Mouse (Mus musculus): ENCODE data around the gene Preb. TPM values are rescaled to one million over a fixed set of nuclear protein-coding genes. Genes with fewer than 3 reads are reported as not detected.

Gene Preb
- polyA plus RNA-seq, 1 experiment from 2014 or later = 79.3 TPM

DNA sequence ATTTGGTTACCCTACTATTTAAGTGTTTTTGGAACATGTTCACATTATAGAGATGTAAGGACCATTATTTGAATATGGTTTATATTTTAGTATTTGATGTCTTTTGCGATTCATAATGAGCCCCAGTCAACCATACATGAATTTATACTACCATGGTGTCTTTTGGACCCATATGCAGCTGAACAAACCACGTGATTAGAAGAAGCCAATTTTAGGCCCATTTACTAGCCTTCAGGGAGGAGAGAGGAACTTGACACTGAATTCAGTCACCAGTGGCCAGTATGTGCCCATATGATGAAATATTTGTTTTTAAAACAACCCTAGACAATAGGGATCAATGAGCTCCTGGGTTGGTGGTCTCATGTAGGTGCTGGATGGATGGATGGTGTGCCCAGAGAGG is 653 bp upstream of the Preb start:
- Histone ChIP-seq H3K9ac (ENCODE audit: low read length) (no peak overlapping the region; the same call in 1 of the 2 replicates), H3K4me3 (ENCODE audit: low read depth, low read length) (peak overlapping the region; percentile 87; the same call in 1 of the 2 replicates), H3K4me2 (ENCODE audit: low read length) (peak overlapping the region; percentile 89), H3K9me3 (replicated peaks; ENCODE audit: control insufficient read depth, low read length) (no peaks in the 10 kb centered on the region), H3K36me3 (ENCODE audit: control insufficient read depth, insufficient read depth, low read length) (peaks cover 18% of the 10 kb centered on the region), H3K27me3 (replicated peaks; ENCODE audit: control insufficient read depth, insufficient read depth, low read length) (no peaks in the 10 kb centered on the region), H3K4me1 (ENCODE audit: control insufficient read depth, insufficient read depth, low read length) (peaks cover 22% of the 10 kb centered on the region), H3K27ac (ENCODE audit: low read depth, low read length) (no peak overlapping the region)
- WGBS = 92% methylated on average over 2 of the region's 2 CpGs
- ATAC-seq = no peak
- DNase-seq (ENCODE audit: low spot score) = no peak

- WGBS = 43% methylated on average over 19 of the region's 19 CpGs
- H3K9me3 ChIP-seq (replicated peaks; ENCODE audit: control insufficient read depth, low read length) = no peaks in the 10 kb centered on the region
- ATAC-seq = no peak
- H3K4me3 ChIP-seq (ENCODE audit: low read depth, low read length) = peak overlapping the region; percentile 87
- H3K27ac ChIP-seq (ENCODE audit: low read depth, low read length) = peak overlapping the region; percentile 82; the same call in 1 of the 2 replicates
- peaks cover 33% of the 10 kb centered on the region for H3K36me3 ChIP-seq (ENCODE audit: control insufficient read depth, insufficient read depth, low read length)
- H3K4me2 ChIP-seq (ENCODE audit: low read length) = peak overlapping the region; percentile 89
- peaks cover 22% of the 10 kb centered on the region for H3K4me1 ChIP-seq (ENCODE audit: control insufficient read depth, insufficient read depth, low read length)
- H3K27me3 ChIP-seq (replicated peaks; ENCODE audit: control insufficient read depth, insufficient read depth, low read length) = no peaks in the 10 kb centered on the region
- no peak for DNase-seq (ENCODE audit: low spot score)
- H3K9ac ChIP-seq (ENCODE audit: low read length) = peak overlapping the region; percentile 91
These were observed 835 bp downstream of the Preb start for GRCm38 (mm10) chr5:30959198-30959854.

- no peaks in the 10 kb centered on the region for H3K9me3 ChIP-seq (replicated peaks; ENCODE audit: control insufficient read depth, low read length)
- H3K4me3 ChIP-seq (ENCODE audit: low read depth, low read length) = no peak overlapping the region
- WGBS = 94% methylated on average over 6 of the region's 6 CpGs
- H3K27me3 ChIP-seq (replicated peaks; ENCODE audit: control insufficient read depth, insufficient read depth, low read length) = no peaks in the 10 kb centered on the region
- H3K27ac ChIP-seq (ENCODE audit: low read depth, low read length) = no peak overlapping the region
- peaks cover 22% of the 10 kb centered on the region for H3K4me1 ChIP-seq (ENCODE audit: control insufficient read depth, insufficient read depth, low read length)
- no peak for DNase-seq (ENCODE audit: low spot score)
- no peak overlapping the region for H3K4me2 ChIP-seq (ENCODE audit: low read length)
- peaks cover 47% of the 10 kb centered on the region for H3K36me3 ChIP-seq (ENCODE audit: control insufficient read depth, insufficient read depth, low read length)
- H3K9ac ChIP-seq (ENCODE audit: low read length) = no peak overlapping the region
- no peak for ATAC-seq
These were observed 2.3 kb downstream of the Preb start for GRCm38 (mm10) chr5:30957891-30958290.

DNA sequence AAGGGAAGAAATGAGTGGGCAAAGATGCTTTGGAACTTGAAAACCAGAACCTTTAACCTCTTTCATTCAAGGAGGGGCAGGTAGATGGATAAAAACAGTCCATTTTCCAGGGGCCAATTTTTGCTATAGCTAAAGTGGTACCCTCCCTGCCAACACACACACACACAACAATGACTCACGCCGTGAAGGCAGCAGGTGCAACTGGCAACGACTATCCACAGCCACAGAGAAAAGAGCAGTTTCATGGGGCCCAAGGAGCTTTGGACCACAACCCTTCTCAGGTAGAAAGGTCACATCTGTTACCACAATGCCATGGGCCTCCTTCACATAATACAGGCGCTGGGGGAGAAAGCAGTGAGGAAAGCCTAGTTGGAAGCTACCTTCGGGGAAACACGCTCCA is 4.4 kb downstream of the Preb start:
- WGBS = 93% methylated on average over 6 of the region's 6 CpGs
- Histone ChIP-seq H3K9ac (ENCODE audit: low read length) (no peak overlapping the region), H3K36me3 (ENCODE audit: control insufficient read depth, insufficient read depth, low read length) (peaks cover 57% of the 10 kb centered on the region), H3K4me3 (ENCODE audit: low read depth, low read length) (no peak overlapping the region), H3K4me2 (ENCODE audit: low read length) (no peak overlapping the region), H3K9me3 (replicated peaks; ENCODE audit: control insufficient read depth, low read length) (no peaks in the 10 kb centered on the region), H3K4me1 (ENCODE audit: control insufficient read depth, insufficient read depth, low read length) (peaks cover 22% of the 10 kb centered on the region), H3K27me3 (replicated peaks; ENCODE audit: control insufficient read depth, insufficient read depth, low read length) (no peaks in the 10 kb centered on the region), H3K27ac (ENCODE audit: low read depth, low read length) (no peak overlapping the region)
- ATAC-seq (no peak), DNase-seq (ENCODE audit: low spot score) (no peak)

GRCm38 (mm10) chr5:30954556-30954955 is 5.6 kb downstream of the Preb start:
- no peak for ATAC-seq
- Histone ChIP-seq H3K4me2 (ENCODE audit: low read length) (no peak overlapping the region), H3K9me3 (replicated peaks; ENCODE audit: control insufficient read depth, low read length) (no peaks in the 10 kb centered on the region), H3K27ac (ENCODE audit: low read depth, low read length) (no peak overlapping the region), H3K36me3 (ENCODE audit: control insufficient read depth, insufficient read depth, low read length) (peaks cover 57% of the 10 kb centered on the region), H3K4me1 (ENCODE audit: control insufficient read depth, insufficient read depth, low read length) (peaks cover 28% of the 10 kb centered on the region), H3K4me3 (ENCODE audit: low read depth, low read length) (no peak overlapping the region), H3K27me3 (replicated peaks; ENCODE audit: control insufficient read depth, insufficient read depth, low read length) (no peaks in the 10 kb centered on the region), H3K9ac (ENCODE audit: low read length) (no peak overlapping the region)
- 97% methylated on average over 9 of the region's 9 CpGs for WGBS
- no peak for DNase-seq (ENCODE audit: low spot score)

DNA sequence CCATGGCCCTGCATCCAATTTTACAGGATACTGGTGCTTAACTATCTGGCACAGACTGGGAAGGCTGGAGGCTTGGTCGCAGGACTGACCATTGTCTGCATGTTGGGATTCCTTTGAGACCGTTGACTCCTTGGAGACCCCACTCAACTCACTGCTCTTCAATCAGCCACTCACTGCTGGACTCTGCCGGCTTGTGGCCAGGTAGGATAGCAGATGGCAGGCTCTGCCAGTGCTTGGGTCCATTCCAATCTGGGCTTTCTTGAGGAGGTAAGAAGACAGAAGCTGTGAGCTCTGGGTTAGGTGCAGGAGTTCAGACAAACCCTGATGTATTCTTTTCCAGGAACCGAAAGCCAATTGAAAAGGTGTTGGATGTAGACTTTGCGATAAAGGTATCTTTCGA is 6.1 kb downstream of the Preb start:
- WGBS = 100% methylated on average over 6 of the region's 6 CpGs
- Histone ChIP-seq H3K27me3 (replicated peaks; ENCODE audit: control insufficient read depth, insufficient read depth, low read length) (no peaks in the 10 kb centered on the region), H3K36me3 (ENCODE audit: control insufficient read depth, insufficient read depth, low read length) (peaks cover 57% of the 10 kb centered on the region), H3K9me3 (replicated peaks; ENCODE audit: control insufficient read depth, low read length) (no peaks in the 10 kb centered on the region), H3K27ac (ENCODE audit: low read depth, low read length) (no peak overlapping the region), H3K4me1 (ENCODE audit: control insufficient read depth, insufficient read depth, low read length) (peaks cover 24% of the 10 kb centered on the region), H3K4me3 (ENCODE audit: low read depth, low read length) (no peak overlapping the region), H3K9ac (ENCODE audit: low read length) (no peak overlapping the region), H3K4me2 (ENCODE audit: low read length) (no peak overlapping the region)
- ATAC-seq (no peak), DNase-seq (ENCODE audit: low spot score) (no peak)

DNA sequence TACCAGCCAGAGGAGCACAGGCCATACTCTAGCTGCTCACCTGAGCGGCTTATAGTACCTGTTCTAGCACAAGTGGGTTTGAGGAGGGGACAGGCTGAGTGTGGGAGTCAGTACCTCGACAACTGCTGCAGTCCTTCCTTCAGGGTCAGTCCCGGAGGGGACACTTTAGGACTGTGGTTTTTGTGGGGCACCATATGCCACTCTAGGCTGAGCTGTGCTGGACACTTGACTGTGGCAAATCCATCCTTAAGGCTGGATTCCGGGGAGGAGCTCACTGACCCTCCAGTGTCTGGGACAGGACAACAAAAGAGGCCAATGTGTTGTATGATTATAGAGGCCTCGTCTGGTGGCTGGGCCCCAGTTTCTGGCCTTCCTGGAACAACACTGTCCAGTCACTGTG is 7.6 kb downstream of the Preb start:
- Histone ChIP-seq H3K9ac (ENCODE audit: low read length) (no peak overlapping the region), H3K27ac (ENCODE audit: low read depth, low read length) (no peak overlapping the region), H3K4me1 (ENCODE audit: control insufficient read depth, insufficient read depth, low read length) (peaks cover 9% of the 10 kb centered on the region), H3K36me3 (ENCODE audit: control insufficient read depth, insufficient read depth, low read length) (peaks cover 45% of the 10 kb centered on the region), H3K9me3 (replicated peaks; ENCODE audit: control insufficient read depth, low read length) (no peaks in the 10 kb centered on the region), H3K4me3 (ENCODE audit: low read depth, low read length) (no peak overlapping the region), H3K4me2 (ENCODE audit: low read length) (no peak overlapping the region), H3K27me3 (replicated peaks; ENCODE audit: control insufficient read depth, insufficient read depth, low read length) (no peaks in the 10 kb centered on the region)
- ATAC-seq (no peak), DNase-seq (ENCODE audit: low spot score) (no peak)
- WGBS = 83% methylated on average over 5 of the region's 5 CpGs

- Histone ChIP-seq H3K9ac (ENCODE audit: low read length) (no peak overlapping the region), H3K4me2 (ENCODE audit: low read length) (no peak overlapping the region), H3K36me3 (ENCODE audit: control insufficient read depth, insufficient read depth, low read length) (peaks cover 42% of the 10 kb centered on the region), H3K9me3 (replicated peaks; ENCODE audit: control insufficient read depth, low read length) (no peaks in the 10 kb centered on the region), H3K27ac (ENCODE audit: low read depth, low read length) (no peak overlapping the region), H3K27me3 (replicated peaks; ENCODE audit: control insufficient read depth, insufficient read depth, low read length) (no peaks in the 10 kb centered on the region), H3K4me3 (ENCODE audit: low read depth, low read length) (no peak overlapping the region), H3K4me1 (ENCODE audit: control insufficient read depth, insufficient read depth, low read length) (peaks cover 6% of the 10 kb centered on the region)
- whole genome bisulfite sequencing = 79% methylated on average over 6 of the region's 6 CpGs
- DNase-seq (ENCODE audit: low spot score) (no peak), ATAC-seq (no peak)
These were observed 8.5 kb downstream of the Preb start for GRCm38 (mm10) chr5:30951706-30952105.

DNA sequence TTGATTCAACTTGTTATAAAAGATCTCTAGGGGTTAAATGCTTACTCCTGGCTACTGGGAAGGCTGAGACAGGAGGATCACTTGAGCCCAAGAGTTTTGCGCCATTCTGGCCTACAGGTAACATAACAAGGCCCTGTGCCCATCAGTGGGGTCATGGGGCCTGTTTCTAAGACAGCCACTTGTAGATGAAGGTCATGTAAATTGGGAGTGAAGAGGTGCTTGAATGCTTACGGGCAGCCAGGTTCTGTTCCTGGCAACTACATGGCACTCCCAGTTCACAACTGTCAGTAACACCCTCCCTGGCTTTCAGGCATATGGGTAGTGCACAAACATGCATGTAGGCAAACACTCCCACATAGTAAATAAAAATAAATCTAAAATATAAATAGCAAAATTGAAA is 9.2 kb downstream of the Preb start:
- Histone ChIP-seq H3K27ac (ENCODE audit: low read depth, low read length) (no peak overlapping the region), H3K4me3 (ENCODE audit: low read depth, low read length) (no peak overlapping the region), H3K4me2 (ENCODE audit: low read length) (no peak overlapping the region), H3K4me1 (ENCODE audit: control insufficient read depth, insufficient read depth, low read length) (peaks cover 6% of the 10 kb centered on the region), H3K9me3 (replicated peaks; ENCODE audit: control insufficient read depth, low read length) (no peaks in the 10 kb centered on the region), H3K9ac (ENCODE audit: low read length) (no peak overlapping the region), H3K36me3 (ENCODE audit: control insufficient read depth, insufficient read depth, low read length) (peaks cover 40% of the 10 kb centered on the region), H3K27me3 (replicated peaks; ENCODE audit: control insufficient read depth, insufficient read depth, low read length) (no peaks in the 10 kb centered on the region)
- WGBS = 94% methylated on average over 2 of the region's 2 CpGs
- ATAC-seq (no peak), DNase-seq (ENCODE audit: low spot score) (no peak)
